Mouse (Mus musculus): ENCODE results near the gene A630095N17Rik. TPM values are rescaled to one million over a fixed set of nuclear protein-coding genes. Genes with fewer than 3 reads are reported as not detected.

A630095N17Rik gene
- total RNA-seq (2021): not detected
- long read RNA-seq, experiment 1: 0 reads
- long read RNA-seq, experiment 2: 0 reads

GRCm38 (mm10) chr1:75231664-75232152, at the start of gene A630095N17Rik:
Gene A630095N17Rik (minus strand): TSS chr1:75232102.
- DNase-seq (ENCODE audit: low spot score in 2 of 2): no peak

GRCm38 (mm10) chr1:75278228-75278627, 46.3 kb upstream of the A630095N17Rik start, which contains the start of gene Resp18:
Gene Resp18 (minus strand): TSS chr1:75278415.
- DNase-seq (ENCODE audit: low spot score in 2 of 2): no peak

- DNase-seq (ENCODE audit: low spot score in 2 of 2): peak in 1 of 2 experiments; percentile 56
Measured at GRCm38 (mm10) chr1:75277195-75278188, 45.6 kb upstream of the A630095N17Rik start.

GRCm38 (mm10) chr1:75264091-75264880, 32.4 kb upstream of the A630095N17Rik start, which contains the start of gene Ptprn:
Gene Ptprn (minus strand): TSS chr1:75264502.
- DNase-seq (ENCODE audit: low spot score in 2 of 2): no peak

- peak in 1 of 2 experiments; percentile 77 for DNase-seq (ENCODE audit: low spot score in 2 of 2)
Measured at GRCm38 (mm10) chr1:75262969-75263951, 31.4 kb upstream of the A630095N17Rik start.

GRCm38 (mm10) chr1:75261278-75261677, 29.4 kb upstream of the A630095N17Rik start:
- no peak for DNase-seq (ENCODE audit: low spot score in 2 of 2)

- no peak for DNase-seq (ENCODE audit: low spot score in 2 of 2)
Measured at GRCm38 (mm10) chr1:75255516-75256046, 23.7 kb upstream of the A630095N17Rik start.

GRCm38 (mm10) chr1:75254625-75255013, 22.7 kb upstream of the A630095N17Rik start:
- DNase-seq (ENCODE audit: low spot score in 2 of 2): no peak

GRCm38 (mm10) chr1:75253849-75254624, 22.1 kb upstream of the A630095N17Rik start:
- DNase-seq (ENCODE audit: low spot score in 2 of 2): peak; percentile 56 to 78

GRCm38 (mm10) chr1:75253029-75253428, 21.1 kb upstream of the A630095N17Rik start:
- DNase-seq (ENCODE audit: low spot score in 2 of 2): no peak

- DNase-seq (ENCODE audit: low spot score in 2 of 2): no peak
Measured at GRCm38 (mm10) chr1:75252308-75252707, 20.4 kb upstream of the A630095N17Rik start.

- DNase-seq (ENCODE audit: low spot score in 2 of 2): peak in 1 of 2 experiments; percentile 66
Measured at GRCm38 (mm10) chr1:75251112-75251970, 19.4 kb upstream of the A630095N17Rik start.

- DNase-seq (ENCODE audit: low spot score in 2 of 2): no peak
Measured at GRCm38 (mm10) chr1:75250498-75250897, 18.6 kb upstream of the A630095N17Rik start.

- no peak for DNase-seq (ENCODE audit: low spot score in 2 of 2)
Measured at GRCm38 (mm10) chr1:75248041-75248772, 16.3 kb upstream of the A630095N17Rik start.

- no peak for DNase-seq (ENCODE audit: low spot score in 2 of 2)
Measured at GRCm38 (mm10) chr1:75247071-75247930, 15.4 kb upstream of the A630095N17Rik start.

GRCm38 (mm10) chr1:75244836-75245235, 12.9 kb upstream of the A630095N17Rik start:
- no peak for DNase-seq (ENCODE audit: low spot score in 2 of 2)

All from gastrocnemius, postnatal 4 days (tissue).